Mouse (Mus musculus): ENCODE results near the gene Gns. TPM values are rescaled to one million over a fixed set of nuclear protein-coding genes. Genes with fewer than 3 reads are reported as not detected.
"Not testable (repeated sequence)": the region's sequence is repeated elsewhere in the genome, so short reads cannot be mapped to it uniquely, and the experiment has no call there.

Gns gene
- polyA plus RNA-seq, 1 experiment: 72.1 TPM

DNA sequence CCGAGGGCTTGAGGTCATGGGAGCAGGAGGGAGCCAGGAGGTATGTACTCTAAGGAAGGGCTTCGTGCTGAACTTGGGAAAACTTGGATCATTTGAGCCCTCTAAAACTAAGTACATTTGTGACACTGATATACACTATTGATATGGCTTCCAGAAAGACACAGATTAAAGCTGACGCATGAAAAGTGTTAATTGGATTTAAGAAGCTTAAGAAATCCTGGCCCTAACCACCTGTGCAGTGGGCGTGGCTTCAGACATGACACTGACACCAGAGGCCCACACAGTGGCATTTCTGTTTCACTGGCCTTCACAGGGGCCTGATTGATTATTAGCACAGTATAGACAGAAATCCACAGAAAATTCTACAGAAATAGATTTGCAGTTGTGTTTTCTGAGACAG lies 35.3 kb upstream of the Gns start:
- Histone ChIP-seq H3K4me1 (replicated peaks; ENCODE audit: control insufficient read depth, insufficient read depth, low read length) (no peaks in the 10 kb centered on the region), H3K36me3 (ENCODE audit: control insufficient read depth, insufficient read depth, low read length) (no peaks in the 10 kb centered on the region), H3K27ac (ENCODE audit: control insufficient read depth, insufficient read depth, low read length) (no peak overlapping the region), H3K27me3 (ENCODE audit: control insufficient read depth, insufficient read depth, low read length) (no peaks in the 10 kb centered on the region), H3K4me3 (ENCODE audit: control insufficient read depth, insufficient read depth, low read length) (no peak overlapping the region)
- TF ChIP-seq CTCF (IDR thresholded peaks at IDR 0.05; ENCODE audit: borderline replicate concordance, control insufficient read depth, extremely low read depth, insufficient read depth, low read length, poor library complexity): no peak
- no peak for TF ChIP-seq POLR2A (IDR thresholded peaks at IDR 0.05; ENCODE audit: control insufficient read depth, extremely low read depth, insufficient read depth, low read length, poor library complexity)
- WGBS: 93% methylated on average over 4 of the region's 4 CpGs
- no peak for DNase-seq

DNA sequence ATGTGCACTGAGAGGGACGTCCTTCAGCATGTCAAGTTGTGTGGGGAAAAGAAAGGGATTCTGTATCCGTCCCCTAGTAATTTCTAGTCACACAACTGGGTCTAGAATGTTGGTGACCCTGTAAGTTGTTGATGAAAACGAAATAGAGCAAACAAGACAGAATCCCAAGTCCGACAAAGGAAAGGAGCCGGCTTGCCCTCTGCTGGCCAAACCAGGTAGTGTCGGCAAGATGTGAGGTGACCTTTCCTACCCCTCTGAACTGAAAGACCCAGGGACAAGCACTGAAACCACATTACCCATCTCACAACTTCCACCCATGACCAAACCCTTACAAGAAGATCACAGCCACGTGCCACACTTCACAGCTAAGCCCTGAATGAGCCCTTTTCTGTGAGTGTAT lies 34.0 kb upstream of the Gns start:
- Histone ChIP-seq H3K27ac (ENCODE audit: control insufficient read depth, insufficient read depth, low read length) (no peak overlapping the region), H3K4me1 (replicated peaks; ENCODE audit: control insufficient read depth, insufficient read depth, low read length) (no peaks in the 10 kb centered on the region), H3K27me3 (ENCODE audit: control insufficient read depth, insufficient read depth, low read length) (no peaks in the 10 kb centered on the region), H3K4me3 (ENCODE audit: control insufficient read depth, insufficient read depth, low read length) (no peak overlapping the region), H3K36me3 (ENCODE audit: control insufficient read depth, insufficient read depth, low read length) (no peaks in the 10 kb centered on the region)
- DNase-seq: peak; percentile 72
- WGBS: 15% methylated on average over 7 of the region's 7 CpGs
- TF ChIP-seq CTCF (IDR thresholded peaks at IDR 0.05; ENCODE audit: borderline replicate concordance, control insufficient read depth, extremely low read depth, insufficient read depth, low read length, poor library complexity): peak; percentile 69; the same call in 1 of the 2 replicates
- no peak for TF ChIP-seq POLR2A (IDR thresholded peaks at IDR 0.05; ENCODE audit: control insufficient read depth, extremely low read depth, insufficient read depth, low read length, poor library complexity)

DNA sequence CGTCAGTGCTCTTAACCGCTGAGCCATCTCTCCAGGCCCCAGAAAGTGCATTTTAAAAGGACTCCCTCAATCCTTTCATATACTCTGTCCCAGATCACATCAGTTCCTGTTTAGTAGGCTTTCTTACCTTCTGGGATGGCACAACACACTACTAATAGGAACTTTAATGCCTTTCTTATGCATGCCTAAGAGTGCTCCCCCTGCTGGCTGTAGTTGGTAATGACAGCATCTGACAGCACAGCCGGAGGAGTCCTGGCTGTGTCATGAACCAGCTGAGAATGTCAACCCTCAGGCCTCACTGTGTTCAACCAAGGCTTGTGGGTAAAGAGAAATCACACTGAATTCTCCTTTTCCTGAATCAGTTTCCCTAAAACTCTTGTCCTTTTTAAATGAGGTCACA lies 30.3 kb upstream of the Gns start:
- no peaks in the 10 kb centered on the region for H3K36me3 ChIP-seq (ENCODE audit: control insufficient read depth, insufficient read depth, low read length)
- 69% methylated on average over 3 of the region's 3 CpGs for WGBS
- no peaks in the 10 kb centered on the region for H3K27me3 ChIP-seq (ENCODE audit: control insufficient read depth, insufficient read depth, low read length)
- H3K4me3 ChIP-seq (ENCODE audit: control insufficient read depth, insufficient read depth, low read length): no peak overlapping the region
- H3K4me1 ChIP-seq (replicated peaks; ENCODE audit: control insufficient read depth, insufficient read depth, low read length): no peaks in the 10 kb centered on the region
- no peak overlapping the region for H3K27ac ChIP-seq (ENCODE audit: control insufficient read depth, insufficient read depth, low read length)
- peak; percentile 74 for DNase-seq
- peak; percentile 28; the same call in 1 of the 2 replicates for TF ChIP-seq CTCF (IDR thresholded peaks at IDR 0.05; ENCODE audit: borderline replicate concordance, control insufficient read depth, extremely low read depth, insufficient read depth, low read length, poor library complexity)
- no peak for TF ChIP-seq POLR2A (IDR thresholded peaks at IDR 0.05; ENCODE audit: control insufficient read depth, extremely low read depth, insufficient read depth, low read length, poor library complexity)

DNA sequence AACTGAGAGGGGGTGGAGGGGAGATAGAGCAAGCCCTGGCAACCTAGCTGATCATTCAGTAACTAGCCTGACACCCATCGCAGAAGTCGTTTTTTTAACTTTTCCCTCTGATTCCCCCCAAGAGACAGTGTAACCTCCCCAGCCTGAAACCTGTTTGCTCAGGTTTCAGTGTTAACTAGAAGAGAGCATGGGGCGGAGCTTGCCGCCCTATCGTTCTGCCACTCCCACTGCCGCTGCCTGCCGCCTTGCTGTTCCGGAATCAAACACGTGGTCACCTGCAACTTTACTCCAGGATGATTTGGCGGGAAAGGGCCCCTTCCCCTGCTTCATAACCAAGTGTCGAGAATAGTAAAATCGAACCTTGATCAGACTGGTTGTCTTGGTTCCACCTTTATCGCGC lies 28.4 kb upstream of the Gns start:
- 91% methylated on average over 14 of the region's 14 CpGs for WGBS
- H3K4me1 ChIP-seq (replicated peaks; ENCODE audit: control insufficient read depth, insufficient read depth, low read length); DNase-seq; H3K36me3 ChIP-seq (ENCODE audit: control insufficient read depth, insufficient read depth, low read length); H3K27ac ChIP-seq (ENCODE audit: control insufficient read depth, insufficient read depth, low read length); H3K27me3 ChIP-seq (ENCODE audit: control insufficient read depth, insufficient read depth, low read length); H3K4me3 ChIP-seq (ENCODE audit: control insufficient read depth, insufficient read depth, low read length): not testable (repeated sequence)

DNA sequence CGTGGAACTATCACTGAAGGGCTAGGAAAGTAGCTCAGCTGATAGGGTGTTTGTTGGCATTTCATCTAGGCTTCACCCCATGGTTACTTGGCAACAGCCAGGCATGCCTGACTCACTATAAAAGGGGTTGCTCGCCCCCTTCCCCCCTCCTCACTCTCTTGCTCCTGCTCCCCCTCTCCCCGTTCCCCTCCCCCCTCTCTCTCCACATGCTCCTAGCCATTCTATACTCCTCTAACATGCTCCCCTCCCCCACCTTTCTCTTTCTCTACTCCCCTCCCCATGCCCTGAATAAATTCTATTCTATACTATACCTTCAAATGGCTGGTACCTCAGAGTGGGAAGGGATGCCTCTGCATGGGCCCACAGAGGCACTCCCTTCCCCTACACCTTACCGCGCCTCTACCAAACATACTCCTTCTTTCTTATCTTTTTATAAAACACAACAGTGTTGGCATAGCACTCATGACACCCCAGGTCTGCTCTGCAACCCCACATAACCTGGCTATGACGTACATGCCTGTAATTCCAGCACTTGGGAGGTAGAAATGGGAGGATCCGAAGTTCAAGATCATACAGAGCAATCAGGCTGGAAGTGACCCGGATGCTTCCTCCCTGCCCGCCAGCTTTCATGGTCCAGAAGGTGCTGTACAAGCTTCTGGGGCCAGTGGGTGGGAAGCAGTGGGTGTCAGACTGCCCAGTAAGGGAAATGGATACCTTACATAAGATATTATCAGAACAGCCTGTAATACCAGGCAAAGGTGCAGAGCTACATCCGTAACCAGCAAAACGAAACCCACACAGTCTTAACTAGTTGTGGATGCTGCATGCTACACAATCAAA lies 23.9 kb upstream of the Gns start:
- Histone ChIP-seq H3K4me3 (ENCODE audit: control insufficient read depth, insufficient read depth, low read length) (no peak overlapping the region), H3K4me1 (replicated peaks; ENCODE audit: control insufficient read depth, insufficient read depth, low read length) (no peaks in the 10 kb centered on the region), H3K36me3 (ENCODE audit: control insufficient read depth, insufficient read depth, low read length) (no peaks in the 10 kb centered on the region), H3K27me3 (ENCODE audit: control insufficient read depth, insufficient read depth, low read length) (no peaks in the 10 kb centered on the region), H3K27ac (ENCODE audit: control insufficient read depth, insufficient read depth, low read length) (no peak overlapping the region)
- DNase-seq: no peak
- 91% methylated on average over 11 of the region's 11 CpGs for WGBS
- no peak for TF ChIP-seq POLR2A (IDR thresholded peaks at IDR 0.05; ENCODE audit: control insufficient read depth, extremely low read depth, insufficient read depth, low read length, poor library complexity)
- TF ChIP-seq CTCF (IDR thresholded peaks at IDR 0.05; ENCODE audit: borderline replicate concordance, control insufficient read depth, extremely low read depth, insufficient read depth, low read length, poor library complexity): no peak

DNA sequence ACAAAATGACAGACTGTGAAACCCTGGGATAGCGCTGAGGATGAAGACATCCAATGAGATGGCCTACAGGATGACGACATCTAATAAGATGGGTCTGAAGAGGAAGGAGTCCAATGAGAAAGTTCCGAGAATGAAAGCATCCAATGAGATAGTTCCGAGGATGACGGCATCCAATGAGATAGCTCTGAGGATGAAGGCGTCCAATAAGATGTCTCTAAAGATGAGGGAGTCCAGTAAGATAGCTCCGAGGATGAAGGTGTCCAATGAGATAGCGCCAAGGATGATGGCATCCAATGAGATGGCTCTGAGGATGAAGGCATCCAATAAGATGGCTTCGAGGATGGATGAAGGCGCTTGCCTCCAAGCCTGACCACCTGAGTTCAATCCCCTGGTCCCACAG lies 22.6 kb upstream of the Gns start:
- H3K27ac ChIP-seq (ENCODE audit: control insufficient read depth, insufficient read depth, low read length): no peak overlapping the region
- no peaks in the 10 kb centered on the region for H3K4me1 ChIP-seq (replicated peaks; ENCODE audit: control insufficient read depth, insufficient read depth, low read length)
- DNase-seq: no peak
- no peak for TF ChIP-seq POLR2A (IDR thresholded peaks at IDR 0.05; ENCODE audit: control insufficient read depth, extremely low read depth, insufficient read depth, low read length, poor library complexity)
- no peak for TF ChIP-seq CTCF (IDR thresholded peaks at IDR 0.05; ENCODE audit: borderline replicate concordance, control insufficient read depth, extremely low read depth, insufficient read depth, low read length, poor library complexity)
- WGBS: 98% methylated on average over 10 of the region's 10 CpGs
- H3K4me3 ChIP-seq (ENCODE audit: control insufficient read depth, insufficient read depth, low read length): no peak overlapping the region
- no peaks in the 10 kb centered on the region for H3K27me3 ChIP-seq (ENCODE audit: control insufficient read depth, insufficient read depth, low read length)
- H3K36me3 ChIP-seq (ENCODE audit: control insufficient read depth, insufficient read depth, low read length): no peaks in the 10 kb centered on the region

DNA sequence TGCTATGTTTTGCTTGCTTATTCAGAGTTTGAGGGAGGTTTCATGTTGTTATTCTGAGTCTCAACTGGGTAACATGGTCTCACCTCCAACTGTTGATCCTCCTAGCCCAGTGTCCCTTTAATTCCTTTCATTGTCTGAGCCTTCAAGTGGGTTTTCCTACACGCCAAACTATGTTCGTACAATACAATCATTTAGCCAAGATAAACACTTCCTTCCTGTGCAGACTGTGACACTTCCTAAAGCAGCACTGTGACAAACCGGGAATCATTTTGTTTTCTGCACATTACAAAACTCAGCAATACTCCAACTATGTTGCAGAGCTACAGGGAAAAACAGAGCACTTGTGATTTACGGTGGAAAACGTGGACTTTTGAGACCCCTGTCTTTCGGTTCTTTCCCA lies 21.0 kb upstream of the Gns start:
- Histone ChIP-seq H3K4me3 (ENCODE audit: control insufficient read depth, insufficient read depth, low read length) (no peak overlapping the region), H3K27me3 (ENCODE audit: control insufficient read depth, insufficient read depth, low read length) (no peaks in the 10 kb centered on the region), H3K27ac (ENCODE audit: control insufficient read depth, insufficient read depth, low read length) (no peak overlapping the region), H3K4me1 (replicated peaks; ENCODE audit: control insufficient read depth, insufficient read depth, low read length) (no peaks in the 10 kb centered on the region), H3K36me3 (ENCODE audit: control insufficient read depth, insufficient read depth, low read length) (no peaks in the 10 kb centered on the region)
- no peak for TF ChIP-seq CTCF (IDR thresholded peaks at IDR 0.05; ENCODE audit: borderline replicate concordance, control insufficient read depth, extremely low read depth, insufficient read depth, low read length, poor library complexity)
- no peak for TF ChIP-seq POLR2A (IDR thresholded peaks at IDR 0.05; ENCODE audit: control insufficient read depth, extremely low read depth, insufficient read depth, low read length, poor library complexity)
- WGBS: 56% methylated on average over 6 of the region's 6 CpGs
- DNase-seq: no peak
